Mouse (Mus musculus) myocyte (in vitro differentiated cells): Measurements from ENCODE around the gene Stard10.

Experiments
- CEBPB ChIP-seq: IDR thresholded peaks from 2 replicates; pipeline ENCODE4 v1.6.1; 2011; ENCODE audit warnings: mild to moderate bottlenecking, moderate library complexity; ENCODE audit not compliant: poor library complexity, insufficient read depth, severe bottlenecking
- E2F4 ChIP-seq: IDR thresholded peaks from one replicate; pipeline ENCODE4 v1.6.1; 2011; ENCODE audit warnings: mild to moderate bottlenecking, control low read depth, moderate library complexity; ENCODE audit not compliant: insufficient read depth
- MAX ChIP-seq: IDR thresholded peaks from one replicate; pipeline ENCODE4 v1.6.1; 2011; ENCODE audit warnings: low read depth, mild to moderate bottlenecking, control low read depth
- MYOD1 ChIP-seq, 3 experiments: IDR thresholded peaks; one replicate each; pipeline ENCODE4 v1.6.1; 2011; ENCODE audit warnings: control low read depth in 2 of 3, low read depth in 2 of 3, mild to moderate bottlenecking in 2 of 3, moderate library complexity in 1 of 3; ENCODE audit not compliant: insufficient read length in 2 of 3, control insufficient read depth in 1 of 3
- MYOG ChIP-seq, 3 experiments: IDR thresholded peaks; one replicate each; pipeline ENCODE4 v1.6.1; 2011; ENCODE audit warnings: control low read depth in 2 of 3, low read depth in 2 of 3, mild to moderate bottlenecking in 2 of 3; ENCODE audit not compliant: insufficient read length in 2 of 3, control insufficient read depth in 1 of 3, insufficient read depth in 1 of 3
- POLR2A ChIP-seq: IDR thresholded peaks from one replicate; pipeline ENCODE4 v1.6.1; 2011; ENCODE audit warnings: low read depth, mild to moderate bottlenecking, control low read depth, moderate library complexity; ENCODE audit not compliant: insufficient read length
- POLR2AphosphoS2 ChIP-seq: IDR thresholded peaks from one replicate; pipeline ENCODE4 v1.6.1; 2011; ENCODE audit warnings: low read depth, control low read depth; ENCODE audit not compliant: insufficient read length
- REST ChIP-seq: IDR thresholded peaks from one replicate; pipeline ENCODE4 v1.6.1; 2011; ENCODE audit warnings: mild to moderate bottlenecking, control low read depth, moderate library complexity; ENCODE audit not compliant: insufficient read depth, insufficient read length
- SRF ChIP-seq: IDR thresholded peaks from one replicate; pipeline ENCODE4 v1.6.1; 2011; ENCODE audit warnings: low read depth; ENCODE audit not compliant: control insufficient read depth, insufficient read length
- TCF12 ChIP-seq: IDR thresholded peaks from one replicate; pipeline ENCODE4 v1.6.1; 2011; ENCODE audit warnings: mild to moderate bottlenecking, control low read depth; ENCODE audit not compliant: poor library complexity, insufficient read depth, severe bottlenecking
- TCF3 ChIP-seq: IDR thresholded peaks from one replicate; pipeline ENCODE4 v1.6.1; 2011; ENCODE audit warnings: low read depth, control low read depth; ENCODE audit not compliant: insufficient read length
- USF1 ChIP-seq: IDR thresholded peaks from one replicate; pipeline ENCODE4 v1.6.1; 2011; ENCODE audit warnings: low read depth, mild to moderate bottlenecking, control low read depth, moderate library complexity

GRCm38 (mm10) chr7:101376701-101377340 is 59.9 kb downstream of the Stard10 start:
- no peak for TF ChIP-seq USF1
- TF ChIP-seq POLR2A: no peak
- no peak for TF ChIP-seq MAX
- no peak for TF ChIP-seq TCF12
- no peak for TF ChIP-seq E2F4
- TF ChIP-seq MYOD1 (IDR thresholded peaks at IDR 0.05; ENCODE audit: control insufficient read depth in 1 of 3, insufficient read length in 2 of 3, low read depth in 2 of 3): no peak
- no peak for TF ChIP-seq MYOG (IDR thresholded peaks at IDR 0.05; ENCODE audit: control insufficient read depth in 1 of 3, insufficient read depth in 1 of 3, insufficient read length in 2 of 3, low read depth in 2 of 3)
- TF ChIP-seq POLR2AphosphoS2: no peak
- TF ChIP-seq SRF: no peak
- no peak for TF ChIP-seq TCF3
- TF ChIP-seq CEBPB: no peak
- TF ChIP-seq REST: no peak
